Mouse (Mus musculus): ENCODE data around the gene Ppp1r3e. TPM values are rescaled to one million over a fixed set of nuclear protein-coding genes. Genes with fewer than 3 reads are reported as not detected.

The Ppp1r3e gene
- 8.4 and 10.9 TPM in 2 replicates for polyA plus RNA-seq (2011; ENCODE audit: insufficient read length, low read depth, missing spikeins)

GRCm38 (mm10) chr14:54877048-54877715, at the start of gene Ppp1r3e:
Gene Ppp1r3e (minus strand): TSS chr14:54877550.
- no peak for TF ChIP-seq CTCF (IDR thresholded peaks at IDR 0.05; ENCODE audit: borderline replicate concordance, insufficient read depth, low read length)
- TF ChIP-seq POLR2A (IDR thresholded peaks at IDR 0.05; ENCODE audit: low read depth, low read length) = peak; percentile 21; the same call in 1 of the 2 replicates
- Histone ChIP-seq H3K4me1 (ENCODE audit: control insufficient read depth, insufficient read depth, low read length) (0 out of 2 replicates have a peak, but pooled peaks cover 2% of the 10 kb centered on the region), H3K27ac (ENCODE audit: insufficient read depth, low read length) (peak within 1 kb of the TSS; percentile 53), H3K4me3 (ENCODE audit: insufficient read depth, low read length) (peak within 1 kb of the TSS; percentile 75)

- Histone ChIP-seq H3K27ac (ENCODE audit: insufficient read depth, low read length) (peak overlapping the region; percentile 83), H3K4me3 (ENCODE audit: insufficient read depth, low read length) (peak overlapping the region; percentile 18), H3K4me1 (ENCODE audit: control insufficient read depth, insufficient read depth, low read length) (peaks cover 6% of the 10 kb centered on the region; the same call in 1 of the 2 replicates)
- no peak for TF ChIP-seq CTCF (IDR thresholded peaks at IDR 0.05; ENCODE audit: borderline replicate concordance, insufficient read depth, low read length)
- TF ChIP-seq POLR2A (IDR thresholded peaks at IDR 0.05; ENCODE audit: low read depth, low read length) = peak; percentile 24
Measured at GRCm38 (mm10) chr14:54926401-54927158, 49.2 kb upstream of the Ppp1r3e start.

- TF ChIP-seq CTCF (IDR thresholded peaks at IDR 0.05; ENCODE audit: borderline replicate concordance, insufficient read depth, low read length) (no peak), POLR2A (IDR thresholded peaks at IDR 0.05; ENCODE audit: low read depth, low read length) (peak; percentile 75)
- H3K27ac ChIP-seq (ENCODE audit: insufficient read depth, low read length) = peak within 1 kb of the TSS; percentile 83
- peak within 1 kb of the TSS; percentile 18 for H3K4me3 ChIP-seq (ENCODE audit: insufficient read depth, low read length)
- peaks cover 6% of the 10 kb centered on the region; the same call in 1 of the 2 replicates for H3K4me1 ChIP-seq (ENCODE audit: control insufficient read depth, insufficient read depth, low read length)
Measured at GRCm38 (mm10) chr14:54925349-54926342, 48.3 kb upstream of the Ppp1r3e start, which contains the start of gene Efs. Gene Efs (minus strand): TSS chr14:54926126.

- Histone ChIP-seq H3K4me1 (ENCODE audit: control insufficient read depth, insufficient read depth, low read length) (no peaks in the 10 kb centered on the region), H3K4me3 (ENCODE audit: insufficient read depth, low read length) (peak overlapping the region; percentile 8; the same call in 1 of the 2 replicates), H3K27ac (ENCODE audit: insufficient read depth, low read length) (peak overlapping the region; percentile 83)
- TF ChIP-seq CTCF (IDR thresholded peaks at IDR 0.05; ENCODE audit: borderline replicate concordance, insufficient read depth, low read length) = no peak
- peak; percentile 58 for TF ChIP-seq POLR2A (IDR thresholded peaks at IDR 0.05; ENCODE audit: low read depth, low read length)
Measured at GRCm38 (mm10) chr14:54924641-54925348, 47.4 kb upstream of the Ppp1r3e start.

- Histone ChIP-seq H3K27ac (ENCODE audit: insufficient read depth, low read length) (no peak overlapping the region), H3K4me3 (ENCODE audit: insufficient read depth, low read length) (no peak overlapping the region), H3K4me1 (ENCODE audit: control insufficient read depth, insufficient read depth, low read length) (no peaks in the 10 kb centered on the region)
- no peak for TF ChIP-seq POLR2A (IDR thresholded peaks at IDR 0.05; ENCODE audit: low read depth, low read length)
- TF ChIP-seq CTCF (IDR thresholded peaks at IDR 0.05; ENCODE audit: borderline replicate concordance, insufficient read depth, low read length) = no peak
Measured at GRCm38 (mm10) chr14:54920076-54920685, 42.8 kb upstream of the Ppp1r3e start.

GRCm38 (mm10) chr14:54913343-54913742, 36.0 kb upstream of the Ppp1r3e start:
- Histone ChIP-seq H3K4me1 (ENCODE audit: control insufficient read depth, insufficient read depth, low read length) (no peaks in the 10 kb centered on the region), H3K27ac (ENCODE audit: insufficient read depth, low read length) (no peak overlapping the region), H3K4me3 (ENCODE audit: insufficient read depth, low read length) (peak overlapping the region; percentile 67)
- TF ChIP-seq POLR2A (IDR thresholded peaks at IDR 0.05; ENCODE audit: low read depth, low read length) (no peak), CTCF (IDR thresholded peaks at IDR 0.05; ENCODE audit: borderline replicate concordance, insufficient read depth, low read length) (no peak)

- TF ChIP-seq POLR2A (IDR thresholded peaks at IDR 0.05; ENCODE audit: low read depth, low read length) (peak; percentile 96), CTCF (IDR thresholded peaks at IDR 0.05; ENCODE audit: borderline replicate concordance, insufficient read depth, low read length) (no peak)
- H3K27ac ChIP-seq (ENCODE audit: insufficient read depth, low read length) = no peak within 1 kb of the TSS
- no peaks in the 10 kb centered on the region for H3K4me1 ChIP-seq (ENCODE audit: control insufficient read depth, insufficient read depth, low read length)
- peak within 1 kb of the TSS; percentile 67 for H3K4me3 ChIP-seq (ENCODE audit: insufficient read depth, low read length)
Measured at GRCm38 (mm10) chr14:54912886-54913285, 35.5 kb upstream of the Ppp1r3e start, which contains the start of gene Slc22a17. Gene Slc22a17 (minus strand): TSS chr14:54913132.
